Comparison of ENCODE assay signal across 22 mouse cellular contexts in genomic region chr7:121874784-121875183, GRCm38 (mm10). TPM values are rescaled to one million over a fixed set of nuclear protein-coding genes. Genes with fewer than 3 reads are reported as not detected.
"Had no signal": no experiment of that assay in that cellular context is flagged by ENCODE, and none has a peak within 500 bp of the region (broad histone marks: within the 10 kb centered on the region; RNA-seq: fewer than 3 reads in every experiment).

No protein-coding gene starts in this region.

- H3K4me2 ChIP-seq: lung, embryonic 15.5 days; midbrain, embryonic 11.5 days; neural tube, embryonic 13.5 days; neural tube, embryonic 15.5 days had no signal

- H3K9me3 ChIP-seq: lung, embryonic 15.5 days; megakaryocyte, embryonic 14.5 days; neural tube, embryonic 13.5 days; neural tube, embryonic 15.5 days had no signal

- H3K4me1 ChIP-seq: neural tube, embryonic 13.5 days; neural tube, embryonic 15.5 days had no signal

- H3K9ac ChIP-seq: liver, postnatal 0 days; lung, embryonic 15.5 days; neural tube, embryonic 13.5 days; neural tube, embryonic 15.5 days had no signal

- H3K36me3 ChIP-seq: lung, embryonic 15.5 days; neural tube, embryonic 13.5 days; neural tube, embryonic 15.5 days had no signal

- H3K27me3 ChIP-seq: lung, embryonic 15.5 days; neural tube, embryonic 13.5 days; neural tube, embryonic 15.5 days had no signal

- H3K27ac ChIP-seq: macrophage; neural tube, embryonic 13.5 days; neural tube, embryonic 15.5 days had no signal

- DNase-seq: liver, postnatal 0 days; lung, adult 2 months; lung, postnatal 14 days; lung, postnatal 36 days; midbrain, embryonic 14.5 days; retina, postnatal 1 day; right cerebral cortex, adult 18-20 months; right cerebral cortex, postnatal 25 days; right cerebral cortex, postnatal 4 days; spleen, adult 18-20 months; thymus, adult 18-20 months; thymus, postnatal 14 days; thymus, postnatal 36 days had no signal

- H3K4me3 ChIP-seq: lung, embryonic 15.5 days; megakaryocyte, embryonic 14.5 days; myocyte; neural tube, embryonic 13.5 days; neural tube, embryonic 15.5 days had no signal

- ATAC-seq: liver, postnatal 0 days; midbrain, embryonic 16.5 days had no signal

RNA-seq across cellular contexts. Expression of gene Scnn1b, which starts 9.9 kb away (rescaled TPM):
- total RNA-seq: megakaryocyte progenitor cell, adult 5-6 weeks had no signal
- polyA plus RNA-seq: macrophage; midbrain, embryonic 11.5 days; myocyte; neural tube, embryonic 13.5 days had no signal
